Mouse (Mus musculus): ENCODE measurements around the gene Tpbgl. TPM values are rescaled to one million over a fixed set of nuclear protein-coding genes. Genes with fewer than 3 reads are reported as not detected.

Gene Tpbgl
- total and polyA plus RNA-seq, 3 experiments, result 3.3 to 3.5 (median 3.4) TPM

GRCm38 (mm10) chr7:99632286-99632685, 5.4 kb upstream of the Tpbgl start:
- H3K27ac ChIP-seq, result no peak overlapping the region
- H3K4me3 ChIP-seq, result no peak overlapping the region
- WGBS, result 11% methylated on average over 6 of the region's 6 CpGs
- TF ChIP-seq CTCF (IDR thresholded peaks at IDR 0.05) (no peak), POLR2A (IDR thresholded peaks at IDR 0.05; ENCODE audit: insufficient read depth, low read depth, low read length) (no peak), EP300 (IDR thresholded peaks at IDR 0.05; ENCODE audit: insufficient read depth, low read depth, low read length) (no peak)
- no peaks in the 10 kb centered on the region for H3K36me3 ChIP-seq (ENCODE audit: control insufficient read depth, insufficient read depth, low read length)
- no peak overlapping the region for H3K9ac ChIP-seq (ENCODE audit: low read depth, low read length)
- H3K79me2 ChIP-seq (replicated peaks; ENCODE audit: control insufficient read depth, insufficient read depth, low read length), result no peaks in the 10 kb centered on the region
- no peak for DNase-seq
- peaks cover 2% of the 10 kb centered on the region; the same call in 1 of the 2 replicates for H3K27me3 ChIP-seq (ENCODE audit: control insufficient read depth, insufficient read depth, low read length)
- H3K4me1 ChIP-seq (ENCODE audit: control insufficient read depth, insufficient read depth, low read length), result peaks cover 4% of the 10 kb centered on the region
- intact Hi-C loops (cut with DNase I), result no loop called here

- DNase-seq, result no peak
Observed at GRCm38 (mm10) chr7:99627366-99627765, 463 bp upstream of the Tpbgl start.

GRCm38 (mm10) chr7:99625722-99626375, 1.1 kb downstream of the Tpbgl start:
- Histone ChIP-seq H3K4me3 (peak overlapping the region; percentile 68), H3K27me3 (ENCODE audit: control insufficient read depth, insufficient read depth, low read length) (peaks cover 5% of the 10 kb centered on the region; the same call in 1 of the 2 replicates), H3K4me1 (ENCODE audit: control insufficient read depth, insufficient read depth, low read length) (peaks cover 3% of the 10 kb centered on the region; the same call in 1 of the 2 replicates), H3K27ac (peak overlapping the region; percentile 54), H3K36me3 (ENCODE audit: control insufficient read depth, insufficient read depth, low read length) (no peaks in the 10 kb centered on the region), H3K9ac (ENCODE audit: low read depth, low read length) (peak overlapping the region; percentile 54), H3K79me2 (replicated peaks; ENCODE audit: control insufficient read depth, insufficient read depth, low read length) (no peaks in the 10 kb centered on the region)
- intact Hi-C loops (cut with DNase I), result loop anchor here (1.0 kb wide), 1 partner anchor 33 kb away; no protein-coding TSS in a partner anchor
- under 1% methylated on average over 77 of the region's 81 CpGs for WGBS
- peak; percentile 94 to 95 for DNase-seq
- peak; percentile 100 for TF ChIP-seq CTCF (IDR thresholded peaks at IDR 0.05)
- TF ChIP-seq POLR2A (IDR thresholded peaks at IDR 0.05; ENCODE audit: insufficient read depth, low read depth, low read length), result no peak
- TF ChIP-seq EP300 (IDR thresholded peaks at IDR 0.05; ENCODE audit: insufficient read depth, low read depth, low read length), result no peak

More at GRCm38 (mm10) chr7:99627366-99627765, 463 bp upstream of the Tpbgl start:
- no peaks in the 10 kb centered on the region for H3K36me3 ChIP-seq (ENCODE audit: control insufficient read depth, insufficient read depth, low read length)
- no peaks in the 10 kb centered on the region for H3K79me2 ChIP-seq (replicated peaks; ENCODE audit: control insufficient read depth, insufficient read depth, low read length)
- WGBS, result 30% methylated on average over 7 of the region's 7 CpGs
- TF ChIP-seq EP300 (IDR thresholded peaks at IDR 0.05; ENCODE audit: insufficient read depth, low read depth, low read length) (no peak), CTCF (IDR thresholded peaks at IDR 0.05) (no peak), POLR2A (IDR thresholded peaks at IDR 0.05; ENCODE audit: insufficient read depth, low read depth, low read length) (no peak)
- H3K4me1 ChIP-seq (ENCODE audit: control insufficient read depth, insufficient read depth, low read length), result peaks cover 3% of the 10 kb centered on the region; the same call in 1 of the 2 replicates
- no peak overlapping the region for H3K4me3 ChIP-seq
- H3K27me3 ChIP-seq (ENCODE audit: control insufficient read depth, insufficient read depth, low read length), result peaks cover 5% of the 10 kb centered on the region; the same call in 1 of the 2 replicates
- H3K9ac ChIP-seq (ENCODE audit: low read depth, low read length), result no peak overlapping the region
- H3K27ac ChIP-seq, result no peak overlapping the region
- intact Hi-C loops (cut with DNase I), result no loop called here

- intact Hi-C loops (cut with DNase I), result loop anchor here (1.0 to 2.0 kb wide), 2 partner anchors 179 to 258 kb away; no protein-coding TSS in a partner anchor
- H3K9ac ChIP-seq (ENCODE audit: low read depth, low read length), result no peak overlapping the region
- no peaks in the 10 kb centered on the region for H3K36me3 ChIP-seq (ENCODE audit: control insufficient read depth, insufficient read depth, low read length)
- no peaks in the 10 kb centered on the region for H3K27me3 ChIP-seq (ENCODE audit: control insufficient read depth, insufficient read depth, low read length)
- H3K4me1 ChIP-seq (ENCODE audit: control insufficient read depth, insufficient read depth, low read length), result no peaks in the 10 kb centered on the region
- TF ChIP-seq POLR2A (IDR thresholded peaks at IDR 0.05; ENCODE audit: insufficient read depth, low read depth, low read length) (no peak), CTCF (IDR thresholded peaks at IDR 0.05) (peak; percentile 83), EP300 (IDR thresholded peaks at IDR 0.05; ENCODE audit: insufficient read depth, low read depth, low read length) (no peak)
- no peak overlapping the region for H3K27ac ChIP-seq
- 3% methylated on average over 3 of the region's 3 CpGs for WGBS
- H3K79me2 ChIP-seq (replicated peaks; ENCODE audit: control insufficient read depth, insufficient read depth, low read length), result no peaks in the 10 kb centered on the region
- peak in 1 of 2 experiments; percentile 38 for DNase-seq
- H3K4me3 ChIP-seq, result no peak overlapping the region
Observed at GRCm38 (mm10) chr7:99618860-99619259, 8.0 kb downstream of the Tpbgl start.

- 56% methylated on average over 2 of the region's 2 CpGs for WGBS
- no peak for TF ChIP-seq POLR2A (IDR thresholded peaks at IDR 0.05; ENCODE audit: insufficient read depth, low read depth, low read length)
- no peak for TF ChIP-seq CTCF (IDR thresholded peaks at IDR 0.05)
- no peak for TF ChIP-seq EP300 (IDR thresholded peaks at IDR 0.05; ENCODE audit: insufficient read depth, low read depth, low read length)
- no peaks in the 10 kb centered on the region for H3K79me2 ChIP-seq (replicated peaks; ENCODE audit: control insufficient read depth, insufficient read depth, low read length)
- H3K9ac ChIP-seq (ENCODE audit: low read depth, low read length), result no peak overlapping the region
- DNase-seq, result no peak
- no peaks in the 10 kb centered on the region for H3K4me1 ChIP-seq (ENCODE audit: control insufficient read depth, insufficient read depth, low read length)
- no peaks in the 10 kb centered on the region for H3K27me3 ChIP-seq (ENCODE audit: control insufficient read depth, insufficient read depth, low read length)
- H3K36me3 ChIP-seq (ENCODE audit: control insufficient read depth, insufficient read depth, low read length), result no peaks in the 10 kb centered on the region
- H3K27ac ChIP-seq, result no peak overlapping the region
- intact Hi-C loops (cut with DNase I), result loop anchor here (2.0 kb wide), 1 partner anchor 259 kb away; no protein-coding TSS in a partner anchor
- no peak overlapping the region for H3K4me3 ChIP-seq
Observed at GRCm38 (mm10) chr7:99618264-99618663, 8.6 kb downstream of the Tpbgl start.

- H3K4me1 ChIP-seq (ENCODE audit: control insufficient read depth, insufficient read depth, low read length), result no peaks in the 10 kb centered on the region
- no peak overlapping the region for H3K27ac ChIP-seq
- no peak for TF ChIP-seq POLR2A (IDR thresholded peaks at IDR 0.05; ENCODE audit: insufficient read depth, low read depth, low read length)
- no peak for TF ChIP-seq CTCF (IDR thresholded peaks at IDR 0.05)
- no peak for TF ChIP-seq EP300 (IDR thresholded peaks at IDR 0.05; ENCODE audit: insufficient read depth, low read depth, low read length)
- H3K9ac ChIP-seq (ENCODE audit: low read depth, low read length), result no peak overlapping the region
- peaks cover 1% of the 10 kb centered on the region; the same call in 1 of the 2 replicates for H3K27me3 ChIP-seq (ENCODE audit: control insufficient read depth, insufficient read depth, low read length)
- DNase-seq, result no peak
- no peak overlapping the region for H3K4me3 ChIP-seq
- intact Hi-C loops (cut with DNase I), result no loop called here
- H3K79me2 ChIP-seq (replicated peaks; ENCODE audit: control insufficient read depth, insufficient read depth, low read length), result no peaks in the 10 kb centered on the region
- WGBS, result 56% methylated on average over 2 of the region's 2 CpGs
- H3K36me3 ChIP-seq (ENCODE audit: control insufficient read depth, insufficient read depth, low read length), result no peaks in the 10 kb centered on the region
Observed at GRCm38 (mm10) chr7:99607632-99608031, 19.3 kb downstream of the Tpbgl start.
